Mouse (Mus musculus): Measurements from ENCODE around the gene Dclre1b. TPM values are rescaled to one million over a fixed set of nuclear protein-coding genes. Genes with fewer than 3 reads are reported as not detected.
"Not testable (repeated sequence)": the region's sequence is repeated elsewhere in the genome, so short reads cannot be mapped to it uniquely, and the experiment has no call there.

Gene Dclre1b
- polyA plus RNA-seq, 1 experiment, result 8.5 TPM

DNA sequence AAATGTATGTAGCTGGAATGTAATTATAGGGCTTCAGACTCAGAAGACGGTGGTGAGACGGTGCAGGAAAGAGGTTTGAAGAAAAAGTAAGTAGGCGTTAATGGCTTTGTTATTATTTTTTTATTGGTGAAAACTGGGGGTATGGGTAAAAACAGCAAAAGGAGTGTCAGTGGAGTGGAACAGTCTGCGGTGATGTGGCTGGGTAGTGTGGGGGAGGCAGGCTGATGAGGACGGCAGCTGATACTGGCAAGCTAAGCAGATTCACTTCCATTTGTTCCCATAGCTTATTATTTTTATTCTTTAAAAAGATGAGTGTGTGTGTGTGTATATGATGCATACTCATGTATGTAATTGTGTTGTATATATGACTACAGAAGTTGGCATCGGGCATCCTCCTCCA lies 42.2 kb upstream of the Dclre1b start:
- Histone ChIP-seq H3K4me1 (ENCODE audit: control insufficient read depth, insufficient read depth, low read length) (peaks cover 14% of the 10 kb centered on the region; the same call in 1 of the 2 replicates), H3K27me3 (ENCODE audit: control insufficient read depth, insufficient read depth, low read length) (no peaks in the 10 kb centered on the region), H3K4me3 (replicated peaks; ENCODE audit: insufficient read depth, low read depth, low read length) (peak overlapping the region; percentile 74), H3K27ac (ENCODE audit: insufficient read depth, low read length) (peak overlapping the region; percentile 96)
- WGBS, result 14% methylated on average over 6 of the region's 6 CpGs
- DNase-seq, result peak in 1 of 2 experiments; percentile 65
- TF ChIP-seq CTCF (IDR thresholded peaks at IDR 0.05; ENCODE audit: borderline replicate concordance, insufficient read depth, low read depth, low read length), result no peak
- TF ChIP-seq POLR2A (IDR thresholded peaks at IDR 0.05; ENCODE audit: borderline replicate concordance, insufficient read depth, low read length), result no peak

DNA sequence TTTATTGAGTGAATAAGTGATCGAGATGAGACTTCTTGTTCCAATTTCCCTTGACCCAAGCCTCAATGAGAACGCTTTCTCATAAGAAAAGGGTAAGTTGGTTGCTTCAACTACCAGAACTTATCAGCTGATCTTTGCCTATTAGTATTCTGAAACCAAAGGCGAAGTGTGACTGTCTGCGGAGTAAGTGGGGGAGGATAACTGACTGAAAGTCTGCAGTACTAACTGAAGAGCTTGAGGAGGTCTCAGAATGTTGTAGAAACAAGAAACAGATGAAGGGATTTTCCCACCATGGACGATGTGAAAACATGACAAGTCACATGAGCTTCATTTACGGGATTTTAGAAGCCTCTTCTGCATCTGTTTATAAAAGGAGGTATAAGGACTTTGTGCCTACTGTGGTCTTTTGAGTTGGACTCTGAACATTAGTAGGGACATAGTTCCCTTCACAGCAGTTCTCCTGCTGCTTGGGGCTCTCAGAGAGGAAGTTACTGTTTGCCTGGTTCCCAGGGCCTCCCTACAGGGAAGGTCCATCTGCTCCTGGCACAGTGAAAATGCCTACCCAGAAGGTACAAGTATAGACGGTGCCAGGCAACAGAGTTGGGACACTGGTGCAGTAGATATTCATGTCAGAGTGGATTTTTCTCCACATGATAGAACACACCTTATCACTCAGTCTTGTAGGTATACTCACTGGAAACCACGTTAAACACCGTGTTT lies 41.6 kb upstream of the Dclre1b start:
- DNase-seq, result peak; percentile 90 to 97
- peak overlapping the region; percentile 74 for H3K4me3 ChIP-seq (replicated peaks; ENCODE audit: insufficient read depth, low read depth, low read length)
- 26% methylated on average over 9 of the region's 9 CpGs for WGBS
- TF ChIP-seq CTCF (IDR thresholded peaks at IDR 0.05; ENCODE audit: borderline replicate concordance, insufficient read depth, low read depth, low read length) (no peak), POLR2A (IDR thresholded peaks at IDR 0.05; ENCODE audit: borderline replicate concordance, insufficient read depth, low read length) (peak; percentile 89; the same call in 1 of the 2 replicates)
- peak overlapping the region; percentile 96; the same call in 1 of the 2 replicates for H3K27ac ChIP-seq (ENCODE audit: insufficient read depth, low read length)
- H3K27me3 ChIP-seq (ENCODE audit: control insufficient read depth, insufficient read depth, low read length), result no peaks in the 10 kb centered on the region
- H3K4me1 ChIP-seq (ENCODE audit: control insufficient read depth, insufficient read depth, low read length), result peaks cover 14% of the 10 kb centered on the region; the same call in 1 of the 2 replicates

DNA sequence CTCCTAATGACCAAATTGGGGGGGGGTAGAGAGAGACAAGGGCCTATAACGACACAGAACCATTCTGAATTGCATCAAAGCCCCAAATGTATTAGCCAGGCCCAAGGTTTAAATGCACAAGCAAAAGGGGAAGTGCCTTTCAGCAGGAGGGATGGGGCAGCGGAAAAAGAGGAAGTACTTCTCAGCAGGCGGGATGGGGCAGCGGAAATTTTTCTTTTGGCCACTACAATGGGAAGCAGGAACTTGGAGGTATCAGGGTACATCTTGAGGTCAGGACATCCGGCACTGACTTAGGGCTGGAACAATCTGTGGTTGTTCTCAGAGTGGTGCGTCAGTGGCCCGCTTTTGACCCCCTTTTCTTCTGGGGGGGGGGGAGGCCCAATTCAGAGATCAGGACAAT lies 31.7 kb upstream of the Dclre1b start:
- H3K27ac ChIP-seq (ENCODE audit: insufficient read depth, low read length); H3K27me3 ChIP-seq (ENCODE audit: control insufficient read depth, insufficient read depth, low read length); DNase-seq; H3K4me3 ChIP-seq (replicated peaks; ENCODE audit: insufficient read depth, low read depth, low read length); H3K4me1 ChIP-seq (ENCODE audit: control insufficient read depth, insufficient read depth, low read length): not testable (repeated sequence)
- WGBS, result 88% methylated on average over 7 of the region's 7 CpGs

GRCm38 (mm10) chr3:103840195-103840594 lies 31.0 kb upstream of the Dclre1b start:
- not testable (repeated sequence) for H3K4me3 ChIP-seq (replicated peaks; ENCODE audit: insufficient read depth, low read depth, low read length); H3K27me3 ChIP-seq (ENCODE audit: control insufficient read depth, insufficient read depth, low read length); DNase-seq; H3K27ac ChIP-seq (ENCODE audit: insufficient read depth, low read length); H3K4me1 ChIP-seq (ENCODE audit: control insufficient read depth, insufficient read depth, low read length)
- 90% methylated on average over 3 of the region's 3 CpGs for whole genome bisulfite sequencing

DNA sequence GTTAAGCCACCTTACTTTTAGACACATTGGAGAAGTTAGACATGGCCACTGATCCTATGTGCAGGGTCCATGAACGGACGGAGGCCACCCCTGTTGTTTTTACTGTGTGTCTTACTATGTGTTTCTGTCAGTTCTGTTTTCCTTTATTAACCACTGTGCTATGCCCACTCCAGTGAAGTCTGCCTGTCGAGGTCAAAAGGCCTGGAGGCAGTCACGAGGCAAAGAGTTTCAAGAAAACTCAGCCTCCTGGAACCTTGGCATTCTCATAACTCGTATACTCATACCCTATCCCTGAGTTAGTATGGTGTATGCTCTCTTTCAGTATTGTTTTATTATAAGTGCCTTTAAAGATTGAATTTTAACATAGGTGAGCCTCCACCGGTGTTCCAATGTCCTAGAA lies 30.5 kb upstream of the Dclre1b start:
- H3K27ac ChIP-seq (ENCODE audit: insufficient read depth, low read length), result no peak overlapping the region
- no peaks in the 10 kb centered on the region for H3K27me3 ChIP-seq (ENCODE audit: control insufficient read depth, insufficient read depth, low read length)
- peaks cover 5% of the 10 kb centered on the region; the same call in 1 of the 2 replicates for H3K4me1 ChIP-seq (ENCODE audit: control insufficient read depth, insufficient read depth, low read length)
- 96% methylated on average over 6 of the region's 6 CpGs for WGBS
- no peak for DNase-seq
- no peak for TF ChIP-seq CTCF (IDR thresholded peaks at IDR 0.05; ENCODE audit: borderline replicate concordance, insufficient read depth, low read depth, low read length)
- no peak for TF ChIP-seq POLR2A (IDR thresholded peaks at IDR 0.05; ENCODE audit: borderline replicate concordance, insufficient read depth, low read length)
- no peak overlapping the region for H3K4me3 ChIP-seq (replicated peaks; ENCODE audit: insufficient read depth, low read depth, low read length)

DNA sequence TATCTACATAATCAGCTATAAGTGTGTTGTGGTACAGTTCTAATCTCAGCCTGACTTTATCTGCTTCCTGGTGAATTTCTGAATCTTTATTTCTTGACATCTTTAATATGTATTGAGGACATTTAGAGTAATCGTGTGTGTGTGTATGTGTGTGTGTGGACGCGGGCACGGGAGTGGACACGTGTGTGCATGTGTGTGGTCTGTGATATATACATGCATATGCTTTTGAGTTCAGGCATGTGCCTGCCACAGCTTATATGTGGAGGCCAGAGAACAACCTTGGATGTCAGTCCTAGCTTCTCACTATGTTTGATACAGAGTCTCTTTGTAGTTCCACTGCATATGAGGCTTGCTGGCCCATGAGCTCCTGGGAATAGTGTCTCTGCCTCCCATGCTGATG lies 27.2 kb upstream of the Dclre1b start:
- 86% methylated on average over 5 of the region's 5 CpGs for WGBS
- TF ChIP-seq CTCF (IDR thresholded peaks at IDR 0.05; ENCODE audit: borderline replicate concordance, insufficient read depth, low read depth, low read length), result no peak
- TF ChIP-seq POLR2A (IDR thresholded peaks at IDR 0.05; ENCODE audit: borderline replicate concordance, insufficient read depth, low read length), result no peak
- peak overlapping the region; percentile 71 for H3K27ac ChIP-seq (ENCODE audit: insufficient read depth, low read length)
- H3K27me3 ChIP-seq (ENCODE audit: control insufficient read depth, insufficient read depth, low read length), result no peaks in the 10 kb centered on the region
- peaks cover 5% of the 10 kb centered on the region; the same call in 1 of the 2 replicates for H3K4me1 ChIP-seq (ENCODE audit: control insufficient read depth, insufficient read depth, low read length)
- no peak for DNase-seq
- H3K4me3 ChIP-seq (replicated peaks; ENCODE audit: insufficient read depth, low read depth, low read length), result peak overlapping the region; percentile 44

DNA sequence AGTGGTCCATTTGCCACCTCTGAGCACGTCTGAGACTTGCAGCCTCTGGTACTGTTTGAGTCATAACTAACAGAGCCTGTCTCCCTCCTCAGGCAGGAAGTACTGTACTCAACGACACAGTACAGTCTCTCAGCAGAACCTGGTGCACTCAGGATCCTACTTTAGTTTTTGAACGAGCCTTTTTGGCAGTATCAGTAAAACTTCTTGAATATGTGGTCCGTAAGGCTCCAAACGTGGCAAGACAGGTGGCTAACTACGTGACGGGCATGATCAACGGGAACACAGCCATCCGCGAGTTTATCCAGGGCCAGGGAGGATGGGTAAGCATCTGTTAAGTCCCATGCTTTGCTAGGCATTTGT lies 26.7 kb upstream of the Dclre1b start:
- peak overlapping the region; percentile 35 for H3K4me3 ChIP-seq (replicated peaks; ENCODE audit: insufficient read depth, low read depth, low read length)
- H3K27ac ChIP-seq (ENCODE audit: insufficient read depth, low read length), result peak overlapping the region; percentile 44
- H3K27me3 ChIP-seq (ENCODE audit: control insufficient read depth, insufficient read depth, low read length), result no peaks in the 10 kb centered on the region
- peaks cover 5% of the 10 kb centered on the region; the same call in 1 of the 2 replicates for H3K4me1 ChIP-seq (ENCODE audit: control insufficient read depth, insufficient read depth, low read length)
- 12% methylated on average over 10 of the region's 10 CpGs for whole genome bisulfite sequencing
- TF ChIP-seq CTCF (IDR thresholded peaks at IDR 0.05; ENCODE audit: borderline replicate concordance, insufficient read depth, low read depth, low read length) (no peak), POLR2A (IDR thresholded peaks at IDR 0.05; ENCODE audit: borderline replicate concordance, insufficient read depth, low read length) (no peak)
- peak; percentile 69 to 76 for DNase-seq

DNA sequence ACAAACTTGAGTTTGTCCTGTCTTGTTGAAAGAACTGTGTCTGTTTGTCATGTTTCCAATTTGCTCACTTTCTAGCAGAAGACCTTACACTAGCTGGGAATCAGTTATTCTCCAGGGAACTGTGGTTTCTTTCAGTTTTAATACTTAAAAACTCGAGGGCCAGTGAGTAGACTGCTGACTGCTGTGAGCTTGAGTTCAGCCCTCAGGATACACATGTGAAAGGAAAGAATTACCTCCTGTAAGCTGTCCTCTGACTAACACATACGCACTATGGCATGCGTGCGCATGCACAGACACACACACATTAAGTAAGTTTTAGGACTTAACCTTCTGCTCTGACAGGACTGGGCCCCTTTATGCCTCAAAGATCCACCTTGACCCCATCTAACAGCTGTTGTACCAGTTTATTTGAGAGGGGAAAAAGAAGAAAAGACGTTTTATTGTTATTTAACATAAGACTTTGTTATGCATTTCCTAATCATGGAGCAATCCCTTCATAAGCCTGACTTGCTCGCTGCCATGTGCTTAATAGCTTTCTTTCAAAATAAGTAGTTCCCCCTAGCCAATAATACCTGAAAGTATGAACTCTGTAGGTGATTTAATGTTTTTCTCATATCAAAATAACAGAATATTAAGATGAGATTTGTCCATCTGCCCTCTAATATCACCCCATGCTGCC lies 26.2 kb upstream of the Dclre1b start:
- H3K27me3 ChIP-seq (ENCODE audit: control insufficient read depth, insufficient read depth, low read length), result no peaks in the 10 kb centered on the region
- 80% methylated on average over 6 of the region's 6 CpGs for WGBS
- peak overlapping the region; percentile 44 for H3K27ac ChIP-seq (ENCODE audit: insufficient read depth, low read length)
- DNase-seq, result no peak
- TF ChIP-seq POLR2A (IDR thresholded peaks at IDR 0.05; ENCODE audit: borderline replicate concordance, insufficient read depth, low read length) (no peak), CTCF (IDR thresholded peaks at IDR 0.05; ENCODE audit: borderline replicate concordance, insufficient read depth, low read depth, low read length) (no peak)
- H3K4me1 ChIP-seq (ENCODE audit: control insufficient read depth, insufficient read depth, low read length), result peaks cover 5% of the 10 kb centered on the region; the same call in 1 of the 2 replicates
- H3K4me3 ChIP-seq (replicated peaks; ENCODE audit: insufficient read depth, low read depth, low read length), result peak overlapping the region; percentile 35

Measured in cerebellum, adult 2 months (tissue).